In the genomic region with DNA sequence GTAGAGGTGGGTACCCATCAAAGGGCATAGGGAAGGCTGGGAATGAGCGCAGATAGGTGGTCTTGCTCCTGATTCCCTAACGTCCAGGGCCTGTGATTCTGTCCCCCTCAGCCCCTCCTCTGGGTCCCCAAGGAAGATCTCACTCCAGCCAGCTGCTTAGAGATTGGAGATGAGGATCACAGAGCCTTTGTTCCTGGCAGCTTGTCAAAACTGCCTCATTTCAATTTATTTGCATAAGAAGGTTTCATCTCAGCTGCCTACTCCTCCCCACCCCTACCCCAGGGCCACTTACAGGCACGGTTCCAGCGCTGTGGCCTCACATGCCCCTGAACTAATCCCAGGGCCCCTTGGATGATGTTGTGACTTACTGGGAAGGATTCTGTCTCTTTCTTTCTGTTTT, we compare ENCODE assay signal across 8 mouse cellular contexts. TPM values are rescaled to one million over a fixed set of nuclear protein-coding genes. Genes with fewer than 3 reads are reported as not detected.
DNase-seq lines count a peak whose midpoint lies in the region; ATAC-seq lines count a peak whose summit lies in the region.

No protein-coding gene starts in this region.

- ATAC-seq in forebrain, embryonic 12.5 days (ENCODE audit: low FRiP score): peak; percentile 61
- ATAC-seq in forebrain, embryonic 11.5 days (replicated peaks; ENCODE audit: low FRiP score): no peak
- peak; percentile 37; the same call in 1 of the 2 replicates for ATAC-seq in hindbrain, embryonic 15.5 days (ENCODE audit: low FRiP score, low read depth)
- ATAC-seq in intestine, embryonic 16.5 days: no peak

- peaks cover 39% of the 10 kb centered on the region for H3K4me1 ChIP-seq in forebrain, embryonic 12.5 days
- H3K4me1 ChIP-seq in forebrain, embryonic 11.5 days (replicated peaks; ENCODE audit: control insufficient read depth, insufficient read depth, low read length): peaks cover 5% of the 10 kb centered on the region; the same call in 1 of the 2 replicates
- peaks cover 35% of the 10 kb centered on the region for H3K4me1 ChIP-seq in hindbrain, embryonic 15.5 days (replicated peaks)
- peaks cover 9% of the 10 kb centered on the region for H3K4me1 ChIP-seq in intestine, embryonic 16.5 days (ENCODE audit: control insufficient read depth, insufficient read depth, low read length)

- no peak overlapping the region for H3K9ac ChIP-seq in forebrain, embryonic 12.5 days
- no peak overlapping the region for H3K9ac ChIP-seq in forebrain, embryonic 11.5 days (ENCODE audit: low read length)
- no peak overlapping the region for H3K9ac ChIP-seq in hindbrain, embryonic 15.5 days
- no peak overlapping the region for H3K9ac ChIP-seq in intestine, embryonic 16.5 days (ENCODE audit: low read depth, low read length)

- 0 out of 2 replicates have a peak overlapping the region, but pooled peaks have one; percentile 58 for H3K27ac ChIP-seq in forebrain, embryonic 12.5 days
- no peak overlapping the region for H3K27ac ChIP-seq in forebrain, embryonic 11.5 days (ENCODE audit: low read depth, low read length)
- H3K27ac ChIP-seq in hindbrain, embryonic 15.5 days (replicated peaks): no peak overlapping the region
- H3K27ac ChIP-seq in intestine, embryonic 16.5 days (ENCODE audit: low read length): no peak overlapping the region

- H3K4me2 ChIP-seq in forebrain, embryonic 12.5 days: no peak overlapping the region
- no peak overlapping the region for H3K4me2 ChIP-seq in forebrain, embryonic 11.5 days (ENCODE audit: low read depth, low read length, severe bottlenecking)
- H3K4me2 ChIP-seq in hindbrain, embryonic 15.5 days: no peak overlapping the region
- no peak overlapping the region for H3K4me2 ChIP-seq in intestine, embryonic 16.5 days (ENCODE audit: low read depth, low read length)

- H3K9me3 ChIP-seq in forebrain, embryonic 12.5 days: no peaks in the 10 kb centered on the region
- no peaks in the 10 kb centered on the region for H3K9me3 ChIP-seq in forebrain, embryonic 11.5 days (ENCODE audit: control insufficient read depth, low read length)
- no peaks in the 10 kb centered on the region for H3K9me3 ChIP-seq in hindbrain, embryonic 15.5 days
- no peaks in the 10 kb centered on the region for H3K9me3 ChIP-seq in intestine, embryonic 16.5 days (ENCODE audit: control insufficient read depth, low read length)

- no peaks in the 10 kb centered on the region for H3K36me3 ChIP-seq in forebrain, embryonic 12.5 days (replicated peaks)
- H3K36me3 ChIP-seq in forebrain, embryonic 11.5 days (ENCODE audit: control insufficient read depth, insufficient read depth, low read length): no peaks in the 10 kb centered on the region
- H3K36me3 ChIP-seq in hindbrain, embryonic 15.5 days: no peaks in the 10 kb centered on the region
- no peaks in the 10 kb centered on the region for H3K36me3 ChIP-seq in intestine, embryonic 16.5 days (ENCODE audit: control insufficient read depth, insufficient read depth, low read length)

- 21% methylated on average over 4 of the region's 4 CpGs for WGBS in forebrain, embryonic 12.5 days
- 17% methylated on average over 4 of the region's 4 CpGs for WGBS in forebrain, embryonic 11.5 days
- WGBS in hindbrain, embryonic 15.5 days: 12% methylated on average over 4 of the region's 4 CpGs
- 34% methylated on average over 4 of the region's 4 CpGs for WGBS in intestine, embryonic 16.5 days

- peaks cover 30% of the 10 kb centered on the region for H3K27me3 ChIP-seq in forebrain, embryonic 12.5 days
- peaks cover 2% of the 10 kb centered on the region for H3K27me3 ChIP-seq in forebrain, embryonic 11.5 days (ENCODE audit: control insufficient read depth, insufficient read depth, low read length)
- no peaks in the 10 kb centered on the region for H3K27me3 ChIP-seq in hindbrain, embryonic 15.5 days
- peaks cover 5% of the 10 kb centered on the region; the same call in 1 of the 2 replicates for H3K27me3 ChIP-seq in intestine, embryonic 16.5 days (replicated peaks; ENCODE audit: control insufficient read depth, insufficient read depth, low read length)

- H3K4me3 ChIP-seq in forebrain, embryonic 12.5 days (replicated peaks): no peak overlapping the region
- H3K4me3 ChIP-seq in forebrain, embryonic 11.5 days (ENCODE audit: low read depth, low read length): no peak overlapping the region
- H3K4me3 ChIP-seq in hindbrain, embryonic 15.5 days: no peak overlapping the region
- H3K4me3 ChIP-seq in intestine, embryonic 16.5 days (ENCODE audit: low read length): no peak overlapping the region

- DNase-seq in forebrain, embryonic 11.5 days (ENCODE audit: low spot score): no peak
- peak; percentile 46 for DNase-seq in ovary, adult 18-20 months (ENCODE audit: low spot score)
- DNase-seq in ovary, postnatal 10 days (ENCODE audit: low spot score): no peak
- peak; percentile 66 for DNase-seq in testis, postnatal 10 days (ENCODE audit: low spot score)
- no peak for DNase-seq in layer of hippocampus, adult 9-10 months (ENCODE audit: low spot score)

RNA-seq across cellular contexts. Expression of gene Lingo1, which starts 33.9 kb away (rescaled TPM):
- polyA plus RNA-seq in forebrain, embryonic 12.5 days (2016; fragmentation: Nextera tagmentation; extraction: Ambion mirVana): 9.4 and 10.5 TPM in 2 replicates
- polyA plus RNA-seq in forebrain, embryonic 11.5 days (2014; fragmentation: Nextera tagmentation; extraction: Ambion mirVana): 2.5 and 3.2 TPM in 2 replicates
- polyA plus RNA-seq in hindbrain, embryonic 15.5 days (2015; fragmentation: Nextera tagmentation; extraction: Ambion mirVana): 71.8 and 93.4 TPM in 2 replicates
- polyA plus RNA-seq in intestine, embryonic 16.5 days (2015; fragmentation: Nextera tagmentation; extraction: Ambion mirVana): 1.0 and 1.7 TPM in 2 replicates

RNA-seq across cellular contexts. Expression of gene Odf3l1, which starts 34.3 kb away (rescaled TPM):
- not detected in 2 replicates for polyA plus RNA-seq in forebrain, embryonic 12.5 days (2016; fragmentation: Nextera tagmentation; extraction: Ambion mirVana)
- not detected in 2 replicates for polyA plus RNA-seq in forebrain, embryonic 11.5 days (2014; fragmentation: Nextera tagmentation; extraction: Ambion mirVana)
- polyA plus RNA-seq in hindbrain, embryonic 15.5 days (2015; fragmentation: Nextera tagmentation; extraction: Ambion mirVana): 0.12 TPM in 1 of 2 replicates, not detected in the other
- polyA plus RNA-seq in intestine, embryonic 16.5 days (2015; fragmentation: Nextera tagmentation; extraction: Ambion mirVana): 1.4 and 1.5 TPM in 2 replicates

RNA-seq across cellular contexts. Expression of gene Cspg4, which starts 34.7 kb away (rescaled TPM):
- 3.0 and 3.8 TPM in 2 replicates for polyA plus RNA-seq in forebrain, embryonic 12.5 days (2016; fragmentation: Nextera tagmentation; extraction: Ambion mirVana)
- 1.4 and 2.0 TPM in 2 replicates for polyA plus RNA-seq in forebrain, embryonic 11.5 days (2014; fragmentation: Nextera tagmentation; extraction: Ambion mirVana)
- 8.1 and 8.6 TPM in 2 replicates for polyA plus RNA-seq in hindbrain, embryonic 15.5 days (2015; fragmentation: Nextera tagmentation; extraction: Ambion mirVana)
- 17.4 and 18.2 TPM in 2 replicates for polyA plus RNA-seq in intestine, embryonic 16.5 days (2015; fragmentation: Nextera tagmentation; extraction: Ambion mirVana)

Comparison
In these comparisons a context has a peak if more than half of its experiments do, and no peak if none do; other contexts are left out.
1. ATAC-seq: peak in forebrain, embryonic 12.5 days (single experiment) and hindbrain, embryonic 15.5 days (single experiment); none in forebrain, embryonic 11.5 days (single experiment) and intestine, embryonic 16.5 days (single experiment).
2. DNase-seq: peak in ovary, adult 18-20 months (single experiment) and testis, postnatal 10 days (single experiment); none in forebrain, embryonic 11.5 days (single experiment), ovary, postnatal 10 days (single experiment) and layer of hippocampus, adult 9-10 months (single experiment).